Comparison of ENCODE assay signal across 11 mouse cellular contexts in genomic region chr12:11203694-11204665, GRCm38 (mm10). TPM values are rescaled to one million over a fixed set of nuclear protein-coding genes. Genes with fewer than 3 reads are reported as not detected.
DNase-seq lines count a peak whose midpoint lies in the region; ATAC-seq and TF ChIP-seq lines count a peak whose summit lies in the region.
"Had no signal": no experiment of that assay in that cellular context is flagged by ENCODE, and none has a peak within 500 bp of the region (broad histone marks: within the 10 kb centered on the region; RNA-seq: fewer than 3 reads in every experiment).

No protein-coding gene starts in this region.

- no peaks in the 10 kb centered on the region for H3K36me3 ChIP-seq in liver, adult 2 months (ENCODE audit: control insufficient read depth, insufficient read depth, low read length)
- no peaks in the 10 kb centered on the region for H3K36me3 ChIP-seq in forebrain, embryonic 15.5 days
- H3K36me3 ChIP-seq in midbrain, embryonic 11.5 days (ENCODE audit: control insufficient read depth, insufficient read depth, low read length): no peaks in the 10 kb centered on the region
- H3K36me3 ChIP-seq in hindbrain, embryonic 16.5 days (ENCODE audit: control insufficient read depth, insufficient read depth, low read length): no peaks in the 10 kb centered on the region
- H3K36me3 ChIP-seq: liver, embryonic 15.5 days had no signal

- intact Hi-C loops in gastrocnemius, postnatal 14 days (cut with DNase I; ENCODE audit: low total_unique reads): no loop called here

- no peak for TF ChIP-seq CTCF in liver, adult 2 months (IDR thresholded peaks at IDR 0.05; ENCODE audit: low read depth, low read length)

- no peak overlapping the region for H3K4me2 ChIP-seq in forebrain, embryonic 15.5 days (replicated peaks)
- no peak overlapping the region for H3K4me2 ChIP-seq in midbrain, embryonic 11.5 days
- H3K4me2 ChIP-seq in hindbrain, embryonic 16.5 days (ENCODE audit: low read length): no peak overlapping the region; the same call in 1 of the 2 replicates
- H3K4me2 ChIP-seq: liver, embryonic 15.5 days had no signal

- DNase-seq in liver, adult 2 months (ENCODE audit: extremely low read depth, low read depth, low spot score): peak; percentile 15
- DNase-seq in liver: no peak
- peak; percentile 86 for DNase-seq in gastrocnemius, postnatal 14 days
- DNase-seq in kidney, adult 11 months: peak; percentile 39
- peak; percentile 59 for DNase-seq in lung, postnatal 14 days
- DNase-seq in midbrain, embryonic 11.5 days (ENCODE audit: low spot score, missing footprints): no peak

- H3K27me3 ChIP-seq in liver, adult 2 months (ENCODE audit: control insufficient read depth, insufficient read depth, low read length): no peaks in the 10 kb centered on the region
- H3K27me3 ChIP-seq in forebrain, embryonic 15.5 days: no peaks in the 10 kb centered on the region
- no peaks in the 10 kb centered on the region for H3K27me3 ChIP-seq in midbrain, embryonic 11.5 days (ENCODE audit: control insufficient read depth, insufficient read depth, low read length)
- H3K27me3 ChIP-seq in hindbrain, embryonic 16.5 days (replicated peaks; ENCODE audit: control insufficient read depth, insufficient read depth, low read length): no peaks in the 10 kb centered on the region
- H3K27me3 ChIP-seq: CH12.LX; liver, embryonic 15.5 days had no signal

- WGBS in liver, adult 2 months: 65% methylated on average over 18 of the region's 18 CpGs
- 78% methylated on average over 18 of the region's 18 CpGs for WGBS in forebrain, embryonic 15.5 days
- 86% methylated on average over 18 of the region's 18 CpGs for WGBS in midbrain, embryonic 11.5 days
- 77% methylated on average over 18 of the region's 18 CpGs for WGBS in hindbrain, embryonic 16.5 days

- ATAC-seq in forebrain, embryonic 15.5 days (replicated peaks): no peak
- no peak for ATAC-seq in midbrain, embryonic 11.5 days (ENCODE audit: low FRiP score)
- ATAC-seq in hindbrain, embryonic 16.5 days: no peak

- peak overlapping the region; percentile 30 for H3K4me3 ChIP-seq in liver, adult 2 months (ENCODE audit: insufficient read depth, low read depth, low read length)
- H3K4me3 ChIP-seq in forebrain, embryonic 15.5 days: no peak overlapping the region
- no peak overlapping the region for H3K4me3 ChIP-seq in midbrain, embryonic 11.5 days (ENCODE audit: low read depth, low read length)
- H3K4me3 ChIP-seq in hindbrain, embryonic 16.5 days (ENCODE audit: low read length): no peak overlapping the region
- H3K4me3 ChIP-seq: liver, embryonic 15.5 days had no signal

- no peaks in the 10 kb centered on the region for H3K9me3 ChIP-seq in forebrain, embryonic 15.5 days
- H3K9me3 ChIP-seq in midbrain, embryonic 11.5 days (ENCODE audit: control insufficient read depth, low read length): no peaks in the 10 kb centered on the region
- H3K9me3 ChIP-seq in hindbrain, embryonic 16.5 days (ENCODE audit: control insufficient read depth, low read length): no peaks in the 10 kb centered on the region
- H3K9me3 ChIP-seq: liver, embryonic 15.5 days had no signal

- H3K4me1 ChIP-seq in liver, adult 2 months (ENCODE audit: control insufficient read depth, insufficient read depth, low read length): no peaks in the 10 kb centered on the region
- H3K4me1 ChIP-seq in forebrain, embryonic 15.5 days: peaks cover 5% of the 10 kb centered on the region; the same call in 1 of the 2 replicates
- no peaks in the 10 kb centered on the region for H3K4me1 ChIP-seq in midbrain, embryonic 11.5 days (ENCODE audit: control insufficient read depth, insufficient read depth, low read length)
- H3K4me1 ChIP-seq in hindbrain, embryonic 16.5 days (ENCODE audit: control insufficient read depth, insufficient read depth, low read depth, low read length): no peaks in the 10 kb centered on the region
- H3K4me1 ChIP-seq: liver, embryonic 15.5 days had no signal

- H3K79me2 ChIP-seq in liver, adult 2 months (ENCODE audit: control insufficient read depth, insufficient read depth, low read length): no peaks in the 10 kb centered on the region

- H3K27ac ChIP-seq in liver, adult 2 months (replicated peaks; ENCODE audit: insufficient read depth, low read depth, low read length): peak overlapping the region; percentile 65
- H3K27ac ChIP-seq in forebrain, embryonic 15.5 days (replicated peaks): no peak overlapping the region
- no peak overlapping the region for H3K27ac ChIP-seq in midbrain, embryonic 11.5 days (ENCODE audit: low read depth, low read length)
- no peak overlapping the region for H3K27ac ChIP-seq in hindbrain, embryonic 16.5 days (ENCODE audit: low read depth, low read length)
- H3K27ac ChIP-seq: liver, embryonic 15.5 days had no signal

- no peak for TF ChIP-seq POLR2A in liver, adult 2 months (IDR thresholded peaks at IDR 0.05; ENCODE audit: extremely low read depth, insufficient read depth, low read length)

- H3K9ac ChIP-seq in liver, adult 2 months (ENCODE audit: low read depth, low read length): peak overlapping the region; percentile 57
- no peak overlapping the region for H3K9ac ChIP-seq in forebrain, embryonic 15.5 days (replicated peaks)
- no peak overlapping the region for H3K9ac ChIP-seq in midbrain, embryonic 11.5 days (ENCODE audit: low read length)
- H3K9ac ChIP-seq in hindbrain, embryonic 16.5 days (ENCODE audit: low read depth, low read length): no peak overlapping the region
- H3K9ac ChIP-seq: liver, embryonic 15.5 days had no signal

RNA-seq across cellular contexts. Expression of gene Msgn1, which starts 4.8 kb away (rescaled TPM):
- total RNA-seq in liver, adult 2 months (2014; rRNA removed): not detected in 2 replicates
- polyA plus RNA-seq in liver, adult 2 months (2012; rRNA removed): not detected in 2 replicates
- total RNA-seq in gastrocnemius, postnatal 14 days (2021): not detected
- not detected in 2 replicates for polyA plus RNA-seq in forebrain, embryonic 15.5 days (2015; fragmentation: Nextera tagmentation; extraction: Ambion mirVana)
- polyA plus RNA-seq in midbrain, embryonic 11.5 days (2014; fragmentation: Nextera tagmentation; extraction: Ambion mirVana): not detected in 2 replicates
- not detected in 2 replicates for polyA plus RNA-seq in hindbrain, embryonic 16.5 days (2015; fragmentation: Nextera tagmentation; extraction: Ambion mirVana)
- total RNA-seq: CH12.LX had no signal
- polyA plus RNA-seq: cortical plate, adult 2 months; liver, embryonic 15.5 days had no signal

RNA-seq across cellular contexts. Expression of gene Kcns3, which starts 53.1 kb away (rescaled TPM):
- total RNA-seq in liver, adult 2 months (2014; rRNA removed): 0.18 TPM in 1 of 2 replicates, not detected in the other
- 0.05 and 0.10 TPM in 2 replicates for polyA plus RNA-seq in liver, adult 2 months (2012; rRNA removed)
- total RNA-seq in gastrocnemius, postnatal 14 days (2021): 1 to 10 TPM in 1 of 2 experiments, under 1 TPM in 1; 0.82 to 1.0 TPM
- polyA plus RNA-seq in forebrain, embryonic 15.5 days (2015; fragmentation: Nextera tagmentation; extraction: Ambion mirVana): 0.28 and 0.39 TPM in 2 replicates
- 0.26 and 0.34 TPM in 2 replicates for polyA plus RNA-seq in midbrain, embryonic 11.5 days (2014; fragmentation: Nextera tagmentation; extraction: Ambion mirVana)
- polyA plus RNA-seq in hindbrain, embryonic 16.5 days (2015; fragmentation: Nextera tagmentation; extraction: Ambion mirVana): 0.87 and 1.3 TPM in 2 replicates
- total RNA-seq: CH12.LX had no signal

Comparison
In these comparisons a context has a peak if more than half of its experiments do, and no peak if none do; other contexts are left out.
1. DNase-seq: peak in liver, adult 2 months (single experiment), gastrocnemius, postnatal 14 days (single experiment), kidney, adult 11 months (single experiment) and lung, postnatal 14 days (single experiment); none in liver (single experiment) and midbrain, embryonic 11.5 days (single experiment).